Mouse (Mus musculus) stomach, postnatal 0 days (tissue): ENCODE results near the gene Pnkd.

Experiments used
- CTCF ChIP-seq: IDR thresholded peaks from 2 replicates; pipeline ENCODE4 v1.5.1; 2016; ENCODE audit warnings: antibody characterized with exemption, low read depth, mild to moderate bottlenecking, moderate library complexity
- EP300 ChIP-seq: optimal IDR thresholded peaks from 2 replicates; pipeline ENCODE3; 2016; ENCODE audit warnings: antibody characterized with exemption

DNA sequence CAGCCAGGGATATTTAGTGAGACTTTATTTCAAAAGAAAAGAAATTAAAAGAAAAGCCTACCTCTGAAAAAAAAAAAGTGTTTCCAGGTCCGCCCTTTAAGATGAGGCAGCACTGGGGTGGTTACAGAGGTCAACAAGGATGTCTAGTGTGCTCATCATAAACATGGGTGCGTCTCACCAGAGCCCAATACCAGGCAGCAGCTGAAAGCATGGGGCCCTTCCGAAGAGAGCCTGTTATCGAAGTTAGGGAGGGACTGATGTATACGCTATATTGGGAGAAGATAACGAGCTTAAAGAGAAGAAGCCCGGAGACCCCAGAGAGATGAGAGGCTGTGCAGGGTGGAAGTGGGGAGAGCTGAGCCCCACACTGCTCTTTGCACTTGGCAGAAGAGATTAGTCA, 45.6 kb upstream of the Pnkd start:
- TF ChIP-seq CTCF (no peak), EP300 (no peak)
